Mouse (Mus musculus) Patski (cell line): ENCODE measurements around the gene Npr1. TPM values are rescaled to one million over a fixed set of nuclear protein-coding genes. Genes with fewer than 3 reads are reported as not detected.

Experiments
- ATAC-seq: fragments of 100-300 bp; one replicate; pipeline ENCODE4 v1.8.0; 2021
- CTCF ChIA-PET: fragments of 350-600 bp; sonication (Branson Sonifier 250); formaldehyde crosslinking; loops from one replicate; lab custom pipeline; 2022; ENCODE audit warnings: inconsistent platforms; lab: Charles Lee
- POLR2A ChIA-PET: fragments of 350-600 bp; sonication (Branson Sonifier 250); formaldehyde crosslinking; loops from one replicate; lab custom pipeline; 2022; ENCODE audit warnings: antibody characterized with exemption, inconsistent platforms; lab: Charles Lee
- DNase-seq: peaks from one replicate; pipeline ENCODE4 v3.0.0-alpha.2; 2011; ENCODE audit warnings: low read depth, low spot score
- H3K27me3 ChIP-seq: fragments of 371-371 bp; one replicate; pipeline ENCODE4 v1.5.1; 2021
- CTCF ChIP-seq: fragments of 100-300 bp; IDR thresholded peaks from one replicate; pipeline ENCODE4 v1.5.1; 2021
- in situ Hi-C: fragments of 300-500 bp; cut with MboI; formaldehyde crosslinking; loops from 3 replicates; pipeline ENCODE4 v1.11.1; 2018; ENCODE audit warnings: low pct_unique_long_range_greater_than_20kb, mixed read lengths
- polyA plus RNA-seq: library from polyadenylated mRNA; unstranded; gene quantifications from one replicate; pipeline ENCODE4 v1.2.3, GENCODE M21; 2021

Npr1 gene
- 5.3 TPM for polyA plus RNA-seq

DNA sequence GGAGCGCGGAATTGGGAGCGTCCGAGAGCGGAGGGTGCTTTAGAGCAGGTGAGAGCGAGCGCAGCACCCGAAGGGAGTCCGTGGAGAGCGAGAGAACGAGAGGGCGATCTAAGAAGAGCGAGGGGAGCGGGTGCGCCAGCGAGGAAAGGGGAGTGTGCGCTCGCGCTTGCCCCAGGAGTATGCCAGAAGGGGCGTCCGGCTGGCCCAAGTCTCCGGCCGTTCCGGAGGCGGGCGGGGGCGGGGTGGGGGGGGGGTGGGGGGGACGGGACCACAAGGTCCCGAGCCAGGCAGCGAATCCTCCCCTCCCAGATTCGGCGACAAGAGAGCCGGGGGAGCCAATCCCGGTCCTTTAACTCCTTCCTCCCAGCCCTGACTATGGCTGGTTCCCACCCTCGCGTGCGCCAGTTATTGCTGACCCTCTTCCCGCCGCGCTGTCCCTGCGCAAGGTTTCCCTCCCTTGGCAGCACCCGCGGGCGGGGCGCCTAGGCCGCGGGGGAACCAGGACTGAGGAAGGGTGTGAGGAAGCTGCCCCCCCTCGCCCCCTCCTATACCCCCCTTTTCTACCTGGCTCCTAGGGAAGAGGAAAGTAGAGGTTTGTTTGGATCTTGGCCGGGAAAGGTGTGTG, at the start of gene Npr1:
Gene Npr1 (minus strand): TSS at position 181 of the 625 bp plus-strand sequence.
- no peak for DNase-seq
- ATAC-seq: peak; percentile 38
- ChIA-PET CTCF (interaction anchor here (1.1 to 2.4 kb wide), 4 partner anchors 32 to 63 kb away, joined by 3 to 7 read pairs (median 4); partner anchors contain the start of gene Ints3), POLR2A (interaction anchor here (0.9 kb wide), 1 partner anchor 53 kb away, joined by 6 read pairs; no protein-coding TSS in a partner anchor)
- no peak for TF ChIP-seq CTCF
- peaks cover 13% of the 10 kb centered on the region for H3K27me3 ChIP-seq
- in situ Hi-C loops: loop anchor here (5.0 to 10.0 kb wide), 2 partner anchors 48 to 201 kb away; partner anchors contain the start of gene Dennd4b

DNA sequence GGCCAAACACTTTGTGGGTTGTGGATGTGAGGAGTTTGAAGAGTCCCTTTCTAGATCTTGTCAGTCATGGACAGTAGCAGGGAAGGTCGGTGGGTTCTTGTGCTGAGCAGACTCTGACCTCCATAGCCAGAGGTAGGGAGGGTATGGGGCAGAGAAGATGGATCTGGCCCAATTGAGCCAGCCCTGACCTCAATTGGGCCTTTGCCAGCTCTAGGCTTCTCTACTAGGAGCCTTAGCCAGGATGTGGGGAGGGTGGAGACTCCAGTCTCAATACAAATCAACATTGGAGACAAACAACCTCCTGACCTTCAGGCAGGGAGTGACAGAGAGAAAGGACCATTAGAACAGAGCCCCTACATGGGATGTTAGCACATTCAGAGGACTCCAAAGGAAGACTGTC, 49.6 kb upstream of the Npr1 start:
- in situ Hi-C loops: loop anchor here (5.0 kb wide), 1 partner anchor 102 kb away; no protein-coding TSS in a partner anchor
- ATAC-seq: no peak
- TF ChIP-seq CTCF: no peak
- H3K27me3 ChIP-seq: no peaks in the 10 kb centered on the region
- DNase-seq: no peak
- ChIA-PET POLR2A (no interaction called here), CTCF (interaction anchor here (0.9 to 1.6 kb wide), 4 partner anchors 10 to 138 kb away, joined by 3 to 4 read pairs (median 4); partner anchors contain the start of genes S100a7a and Snapin)

DNA sequence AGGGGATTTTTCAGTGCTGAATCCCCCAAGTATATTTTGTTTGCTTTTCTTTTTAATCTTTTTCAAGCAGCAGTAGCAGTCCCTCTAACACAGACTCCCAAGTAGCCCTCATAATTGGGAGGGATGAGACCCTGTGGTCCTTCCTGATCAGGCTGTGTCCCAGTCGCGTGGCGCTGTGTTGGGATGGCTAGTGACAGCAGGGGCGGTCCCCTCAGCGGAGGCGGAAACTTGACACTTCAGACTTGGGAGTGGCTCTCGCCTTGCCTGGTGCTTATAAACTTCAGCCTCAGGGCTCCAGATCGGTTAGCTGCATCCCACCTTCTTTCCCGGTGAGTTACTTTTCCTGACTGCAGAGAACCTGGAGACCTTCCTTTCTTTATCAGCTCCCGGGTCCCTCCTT, 49.0 kb upstream of the Npr1 start:
- in situ Hi-C loops: loop anchor here (5.0 kb wide), 1 partner anchor 103 kb away; no protein-coding TSS in a partner anchor
- CTCF ChIA-PET: interaction anchor here (0.9 to 1.6 kb wide), 4 partner anchors 11 to 139 kb away, joined by 3 to 4 read pairs (median 4); partner anchors contain the start of genes S100a7a and Snapin
- no peak for TF ChIP-seq CTCF
- no peaks in the 10 kb centered on the region for H3K27me3 ChIP-seq
- no peak for DNase-seq
- POLR2A ChIA-PET: no interaction called here
- ATAC-seq: peak; percentile 64

DNA sequence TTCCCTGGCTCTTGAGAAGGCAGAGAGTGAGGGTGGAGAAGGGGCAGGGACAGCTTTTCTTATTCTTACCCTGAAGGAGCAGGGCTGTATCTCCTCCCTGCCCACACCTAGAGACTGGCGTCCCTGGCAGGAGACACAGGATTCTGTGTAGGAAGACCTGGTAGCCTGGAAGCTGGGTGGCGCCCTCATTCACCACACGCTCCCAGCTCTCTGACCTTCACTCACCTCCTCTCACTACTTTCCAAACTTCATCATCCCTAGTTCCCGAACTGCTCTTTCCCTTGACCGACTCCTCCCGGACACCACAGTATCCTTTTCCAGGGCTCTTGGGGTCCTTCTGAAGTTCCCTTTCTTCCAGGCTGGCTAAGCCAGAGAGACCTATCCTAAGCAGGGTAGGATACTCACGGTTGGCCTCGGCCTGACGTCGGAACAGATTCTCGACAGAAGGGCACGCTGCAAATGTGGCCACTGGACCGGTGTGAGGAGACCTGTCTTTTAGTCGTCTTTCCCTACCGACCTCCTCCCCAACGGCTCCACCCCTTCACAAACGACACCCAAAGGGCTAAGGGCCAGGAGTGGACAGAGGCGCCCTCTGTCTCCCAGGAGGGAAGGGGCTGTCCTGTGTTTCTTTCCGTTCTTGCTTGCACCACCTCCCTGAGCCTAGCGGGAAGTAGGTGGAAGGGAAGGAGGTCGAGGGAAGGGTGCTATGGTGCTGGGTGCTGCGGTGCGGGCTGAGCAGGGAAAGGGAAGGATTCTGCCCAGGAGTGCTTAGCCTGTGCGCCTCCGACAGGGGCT, 48.3 kb upstream of the Npr1 start, which contains the start of the genes S100a1 and S100a13:
Gene S100a1 (minus strand): TSS at position 597 of the 795 bp plus-strand sequence.
Gene S100a13 (plus strand): TSS at position 640 of the 795 bp plus-strand sequence.
- in situ Hi-C loops: no loop called here
- no peaks in the 10 kb centered on the region for H3K27me3 ChIP-seq
- ATAC-seq (peak; percentile 91), DNase-seq (no peak)
- POLR2A ChIA-PET: interaction anchor here (1.3 kb wide), 1 partner anchor 100 kb away, joined by 4 read pairs; no protein-coding TSS in a partner anchor
- CTCF ChIA-PET: interaction anchor here (0.8 to 3.0 kb wide), 8 partner anchors 8 to 139 kb away, joined by 3 to 22 read pairs (median 4); partner anchors contain the start of genes S100a14, S100a7a and Snapin
- TF ChIP-seq CTCF: no peak

DNA sequence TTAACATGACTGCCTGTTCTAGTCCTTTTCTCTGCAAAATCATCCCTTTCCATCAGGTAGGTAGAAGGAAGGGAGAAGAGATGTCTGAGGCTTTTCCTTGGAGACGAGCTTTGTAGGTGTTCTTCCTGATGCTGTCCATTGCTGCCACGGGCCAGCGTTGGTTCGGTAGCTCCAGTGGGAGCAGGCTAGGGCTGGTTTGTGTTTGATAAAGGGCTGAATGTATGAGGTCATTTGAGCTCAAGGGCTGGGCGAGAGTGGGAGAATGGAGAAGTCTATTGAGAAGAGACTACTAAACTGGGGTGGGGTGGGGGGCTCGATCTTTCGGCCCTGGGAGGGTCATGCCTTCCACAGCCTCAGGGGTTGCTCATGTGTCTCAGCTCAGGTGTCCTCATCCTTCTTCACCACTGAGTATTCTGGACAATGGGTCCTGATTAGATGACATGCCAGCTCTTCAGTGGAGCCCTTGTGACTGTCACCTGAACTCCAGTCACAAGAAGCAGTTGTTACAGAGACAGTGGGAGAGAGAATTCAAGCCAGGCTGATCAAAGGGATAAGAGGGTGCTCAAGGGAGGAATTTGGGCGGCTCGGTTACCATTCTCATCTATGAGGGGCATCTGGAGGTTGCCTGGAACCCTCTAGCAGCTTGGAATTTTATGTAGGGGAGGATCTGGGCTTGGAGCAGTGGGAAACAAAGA, 47.4 kb upstream of the Npr1 start:
- ATAC-seq (no peak), DNase-seq (no peak)
- no peaks in the 10 kb centered on the region for H3K27me3 ChIP-seq
- no peak for TF ChIP-seq CTCF
- in situ Hi-C loops: no loop called here
- ChIA-PET POLR2A (interaction anchor here (1.3 to 1.5 kb wide), 2 partner anchors 101 to 102 kb away, joined by 4 to 5 read pairs; no protein-coding TSS in a partner anchor), CTCF (interaction anchor here (0.8 to 3.0 kb wide), 14 partner anchors 9 to 140 kb away, joined by 3 to 22 read pairs (median 4); partner anchors contain the start of genes S100a14, S100a6, S100a7a and Snapin)

DNA sequence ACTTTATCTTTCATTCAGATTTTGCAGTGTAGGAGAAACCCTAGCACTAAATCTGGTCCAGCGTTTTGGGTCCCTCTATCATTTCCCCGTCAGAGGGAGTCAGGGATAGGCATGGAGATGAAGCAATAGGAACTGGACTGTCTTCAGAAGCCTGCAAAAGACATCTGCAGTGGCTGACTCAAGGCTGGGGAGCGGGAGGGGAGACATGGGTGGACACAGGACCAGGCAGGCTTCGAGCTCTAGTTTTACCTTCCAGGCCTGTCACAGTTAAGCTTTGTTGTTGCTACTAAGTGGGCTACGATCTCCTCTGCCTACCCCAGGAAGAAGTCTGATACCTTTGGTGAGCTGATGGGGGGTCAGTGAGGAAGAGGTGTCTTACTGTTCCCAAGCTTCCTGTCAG, 46.6 kb upstream of the Npr1 start:
- ATAC-seq (no peak), DNase-seq (no peak)
- ChIA-PET CTCF (interaction anchor here (0.7 to 3.0 kb wide), 13 partner anchors 10 to 141 kb away, joined by 3 to 22 read pairs (median 4); partner anchors contain the start of genes S100a14, S100a6 and Snapin), POLR2A (interaction anchor here (1.1 to 1.5 kb wide), 3 partner anchors 11 to 115 kb away, joined by 3 to 5 read pairs (median 3); no protein-coding TSS in a partner anchor)
- no peak for TF ChIP-seq CTCF
- H3K27me3 ChIP-seq: no peaks in the 10 kb centered on the region
- in situ Hi-C loops: no loop called here

DNA sequence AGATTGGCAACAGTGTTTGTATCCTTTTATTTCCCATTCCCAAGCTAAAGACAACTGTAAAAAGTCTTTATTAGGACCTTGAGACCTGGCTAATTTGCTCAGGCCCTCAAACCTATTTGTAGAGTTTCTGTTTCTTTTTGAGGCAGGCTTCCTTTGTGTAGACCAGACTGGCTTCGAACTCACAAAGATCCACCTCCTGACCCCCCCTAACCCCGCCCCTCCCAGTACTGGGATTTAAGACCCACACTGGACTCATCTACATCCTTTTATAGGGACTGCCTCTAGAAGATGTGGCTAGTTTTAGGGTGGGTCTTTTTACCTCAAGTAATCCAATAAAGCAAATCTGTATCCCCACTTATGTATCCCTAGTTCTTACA, 44.1 kb upstream of the Npr1 start:
- in situ Hi-C loops: no loop called here
- POLR2A ChIA-PET: interaction anchor here (0.6 to 2.2 kb wide), 10 partner anchors 9 to 136 kb away, joined by 3 to 18 read pairs (median 4); partner anchors contain the start of gene S100a4
- H3K27me3 ChIP-seq: no peaks in the 10 kb centered on the region
- no peak for TF ChIP-seq CTCF
- no peak for ATAC-seq
- CTCF ChIA-PET: interaction anchor here (0.6 to 5.1 kb wide), 5 partner anchors 9 to 143 kb away, joined by 3 to 26 read pairs (median 3); partner anchors contain the start of gene S100a14
- DNase-seq: no peak

DNA sequence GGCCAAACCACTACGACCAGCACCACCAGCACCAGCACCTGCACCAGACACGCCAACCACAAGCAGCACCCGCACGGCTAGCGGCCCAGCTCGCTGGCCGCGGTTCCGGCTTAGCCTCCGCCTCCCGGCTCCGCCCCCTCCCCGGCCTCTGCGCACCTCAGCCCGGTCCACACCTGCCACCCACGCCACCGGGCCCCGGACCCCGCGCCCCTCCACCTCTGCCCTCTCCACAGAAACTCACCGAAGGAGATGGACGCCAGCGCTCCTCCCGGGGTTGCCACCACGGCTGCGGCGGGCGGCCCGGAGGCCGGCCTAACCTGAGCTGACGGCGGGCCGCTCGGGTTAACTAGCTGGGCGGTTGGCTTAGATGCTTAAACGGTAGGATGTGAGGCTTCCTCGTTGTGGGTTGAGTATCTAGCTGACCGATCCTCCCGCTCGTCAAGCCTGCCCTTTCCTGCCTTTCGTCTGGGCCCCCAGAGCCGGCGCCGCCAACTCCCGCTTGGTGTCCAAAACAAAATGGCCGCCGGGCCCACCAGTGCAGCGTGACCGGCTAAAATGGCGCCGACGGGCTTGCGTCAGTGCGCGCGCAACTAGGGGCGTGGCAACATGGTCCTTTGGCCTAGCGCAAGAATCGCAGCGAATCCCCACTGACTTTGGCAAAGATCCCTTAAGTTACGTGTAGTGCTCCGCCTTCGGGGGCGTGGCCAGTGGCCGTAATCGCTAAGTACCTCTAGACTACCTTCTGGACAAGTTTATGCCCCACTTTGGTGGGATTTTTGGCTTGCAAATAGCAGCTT, 43.5 kb upstream of the Npr1 start, which contains the start of gene Chtop:
Gene Chtop (minus strand): TSS at position 549 of the 797 bp plus-strand sequence.
- DNase-seq: peak; percentile 96
- in situ Hi-C loops: no loop called here
- POLR2A ChIA-PET: interaction anchor here (0.6 to 2.2 kb wide), 14 partner anchors 11 to 143 kb away, joined by 3 to 18 read pairs (median 3); partner anchors contain the start of genes S100a14, S100a4 and Snapin
- H3K27me3 ChIP-seq: no peaks in the 10 kb centered on the region
- peak; percentile 92 for ATAC-seq
- no peak for TF ChIP-seq CTCF
- CTCF ChIA-PET: interaction anchor here (0.8 to 5.1 kb wide), 14 partner anchors 10 to 201 kb away, joined by 3 to 26 read pairs (median 6); partner anchors contain the start of genes S100a14, S100a7a and Snapin
